ENCODE assay signal across 9 mouse cellular contexts in genomic region chr2:158534090-158534489, GRCm38 (mm10). TPM values are rescaled to one million over a fixed set of nuclear protein-coding genes. Genes with fewer than 3 reads are reported as not detected.
DNase-seq lines count a peak whose midpoint lies in the region; ATAC-seq and TF ChIP-seq lines count a peak whose summit lies in the region.
"Had no signal": no experiment of that assay in that cellular context is flagged by ENCODE, and none has a peak within 500 bp of the region (broad histone marks: within the 10 kb centered on the region; RNA-seq: fewer than 3 reads in every experiment).

No protein-coding gene starts in this region.

- peak; percentile 52 for ATAC-seq in hindbrain, embryonic 12.5 days (ENCODE audit: low FRiP score)
- ATAC-seq in limb, embryonic 11.5 days (ENCODE audit: insufficient number of reproducible peaks, low FRiP score, low TSS enrichment, low read depth) = no peak
- ATAC-seq in midbrain, postnatal 0 days (ENCODE audit: low FRiP score) = peak; percentile 68; the same call in 1 of the 2 replicates

- H3K27ac ChIP-seq in thymus, adult 2 months (ENCODE audit: control insufficient read depth, insufficient read depth, low read length) = no peak overlapping the region
- no peak overlapping the region for H3K27ac ChIP-seq in embryonic facial prominence, embryonic 10.5 days (replicated peaks)
- H3K27ac ChIP-seq in hindbrain, embryonic 12.5 days = no peak overlapping the region
- H3K27ac ChIP-seq in limb, embryonic 11.5 days (replicated peaks; ENCODE audit: low read depth, low read length) = no peak overlapping the region
- H3K27ac ChIP-seq in midbrain, postnatal 0 days (ENCODE audit: low read depth, low read length) = no peak overlapping the region

- TF ChIP-seq CTCF in thymus, adult 2 months (IDR thresholded peaks at IDR 0.05; ENCODE audit: borderline replicate concordance, control insufficient read depth, extremely low read depth, insufficient read depth, low read length, poor library complexity) = peak; percentile 60; the same call in 1 of the 2 replicates
- peak; percentile 94 for TF ChIP-seq CTCF in midbrain, postnatal 0 days (IDR thresholded peaks at IDR 0.05)

- DNase-seq in thymus, adult 2 months = peak; percentile 50
- DNase-seq in thymus, adult 18-20 months = no peak
- DNase-seq in adrenal gland, postnatal 10 days = peak; percentile 77
- DNase-seq in embryonic facial prominence, embryonic 10.5 days (ENCODE audit: low spot score) = peak; percentile 64
- DNase-seq in limb, embryonic 11.5 days (ENCODE audit: low spot score) = peak; percentile 71
- DNase-seq in midbrain, postnatal 0 days (ENCODE audit: low spot score) = peak; percentile 76
- DNase-seq in thymus, postnatal 14 days = peak; percentile 50

- 6% methylated on average over 4 of the region's 4 CpGs for WGBS in thymus, adult 2 months
- 14% methylated on average over 4 of the region's 4 CpGs for WGBS in embryonic facial prominence, embryonic 10.5 days
- WGBS in hindbrain, embryonic 12.5 days = 7% methylated on average over 4 of the region's 4 CpGs
- WGBS in limb, embryonic 11.5 days = 10% methylated on average over 4 of the region's 4 CpGs
- WGBS in midbrain, postnatal 0 days = 2% methylated on average over 4 of the region's 4 CpGs

- no peaks in the 10 kb centered on the region; the same call in 1 of the 2 replicates for H3K9me3 ChIP-seq in embryonic facial prominence, embryonic 10.5 days
- no peaks in the 10 kb centered on the region for H3K9me3 ChIP-seq in hindbrain, embryonic 12.5 days (replicated peaks)
- H3K9me3 ChIP-seq in limb, embryonic 11.5 days (ENCODE audit: control insufficient read depth, low read length) = no peaks in the 10 kb centered on the region
- H3K9me3 ChIP-seq in midbrain, postnatal 0 days (ENCODE audit: low read length) = no peaks in the 10 kb centered on the region

- no peaks in the 10 kb centered on the region for H3K36me3 ChIP-seq in thymus, adult 2 months (ENCODE audit: control insufficient read depth, insufficient read depth, low read length)
- no peaks in the 10 kb centered on the region for H3K36me3 ChIP-seq in embryonic facial prominence, embryonic 10.5 days (replicated peaks)
- H3K36me3 ChIP-seq in hindbrain, embryonic 12.5 days = no peaks in the 10 kb centered on the region
- H3K36me3 ChIP-seq in limb, embryonic 11.5 days (ENCODE audit: control insufficient read depth, insufficient read depth, low read length) = no peaks in the 10 kb centered on the region
- no peaks in the 10 kb centered on the region for H3K36me3 ChIP-seq in midbrain, postnatal 0 days (ENCODE audit: insufficient read depth, low read length)

- H3K4me1 ChIP-seq in thymus, adult 2 months (replicated peaks; ENCODE audit: control insufficient read depth, insufficient read depth, low read length) = no peaks in the 10 kb centered on the region
- no peaks in the 10 kb centered on the region for H3K4me1 ChIP-seq in embryonic facial prominence, embryonic 10.5 days
- H3K4me1 ChIP-seq in hindbrain, embryonic 12.5 days = no peaks in the 10 kb centered on the region
- H3K4me1 ChIP-seq in limb, embryonic 11.5 days (ENCODE audit: control insufficient read depth, insufficient read depth, low read length) = no peaks in the 10 kb centered on the region
- H3K4me1 ChIP-seq in midbrain, postnatal 0 days (ENCODE audit: insufficient read depth, low read length) = no peaks in the 10 kb centered on the region

- H3K4me2 ChIP-seq in hindbrain, embryonic 12.5 days (replicated peaks) = no peak overlapping the region
- no peak overlapping the region for H3K4me2 ChIP-seq in limb, embryonic 11.5 days (ENCODE audit: low read depth, severe bottlenecking)
- no peak overlapping the region for H3K4me2 ChIP-seq in midbrain, postnatal 0 days (ENCODE audit: low read depth, low read length, poor library complexity, severe bottlenecking)

- H3K9ac ChIP-seq in hindbrain, embryonic 12.5 days = no peak overlapping the region
- no peak overlapping the region for H3K9ac ChIP-seq in limb, embryonic 11.5 days (ENCODE audit: low read length)
- H3K9ac ChIP-seq in midbrain, postnatal 0 days (replicated peaks; ENCODE audit: low read length, poor library complexity, severe bottlenecking) = no peak overlapping the region

- no peak overlapping the region for H3K4me3 ChIP-seq in thymus, adult 2 months (ENCODE audit: control insufficient read depth, insufficient read depth, low read length)
- H3K4me3 ChIP-seq in embryonic facial prominence, embryonic 10.5 days = no peak overlapping the region
- no peak overlapping the region for H3K4me3 ChIP-seq in hindbrain, embryonic 12.5 days
- H3K4me3 ChIP-seq in limb, embryonic 11.5 days (ENCODE audit: low read depth, low read length) = no peak overlapping the region
- H3K4me3 ChIP-seq in midbrain, postnatal 0 days (ENCODE audit: low read depth, low read length) = no peak overlapping the region

- no peak for TF ChIP-seq POLR2A in thymus, adult 2 months (IDR thresholded peaks at IDR 0.05; ENCODE audit: control insufficient read depth, extremely low read depth, insufficient read depth, low read length, poor library complexity)

- no peaks in the 10 kb centered on the region for H3K27me3 ChIP-seq in thymus, adult 2 months (ENCODE audit: control insufficient read depth, insufficient read depth, low read length)
- peaks cover 3% of the 10 kb centered on the region; the same call in 1 of the 2 replicates for H3K27me3 ChIP-seq in embryonic facial prominence, embryonic 10.5 days (replicated peaks; ENCODE audit: low read depth, poor library complexity, severe bottlenecking)
- H3K27me3 ChIP-seq in hindbrain, embryonic 12.5 days = no peaks in the 10 kb centered on the region
- no peaks in the 10 kb centered on the region for H3K27me3 ChIP-seq in limb, embryonic 11.5 days (ENCODE audit: control insufficient read depth, insufficient read depth, low read length)
- H3K27me3 ChIP-seq in midbrain, postnatal 0 days (ENCODE audit: insufficient read depth, low read length) = no peaks in the 10 kb centered on the region

RNA-seq across cellular contexts. Expression of gene Arhgap40, which starts 21.5 kb away (rescaled TPM):
- 0.06 and 0.24 TPM in 2 replicates for polyA plus RNA-seq in thymus, adult 2 months (2012; rRNA removed)
- total RNA-seq in adrenal gland, postnatal 10 days (2021) = not detected
- polyA plus RNA-seq in embryonic facial prominence, embryonic 10.5 days (2016; fragmentation: Nextera tagmentation; extraction: Ambion mirVana) = 0.21 and 0.25 TPM in 2 replicates
- polyA plus RNA-seq in hindbrain, embryonic 12.5 days (2016; fragmentation: Nextera tagmentation; extraction: Ambion mirVana) = 0.40 TPM in 1 of 2 replicates, not detected in the other
- polyA plus RNA-seq in limb, embryonic 11.5 days (2014; fragmentation: Nextera tagmentation; extraction: Ambion mirVana) = not detected in 2 replicates
- total RNA-seq in midbrain, postnatal 0 days (2014; rRNA removed) = 0.55 and 0.90 TPM in 2 replicates
- 0.65 and 1.4 TPM in 2 replicates for polyA plus RNA-seq in midbrain, postnatal 0 days (2015; fragmentation: Nextera tagmentation; extraction: Ambion mirVana)

RNA-seq across cellular contexts. Expression of gene Adig, which starts 31.7 kb away (rescaled TPM):
- 20.8 and 23.1 TPM in 2 replicates for polyA plus RNA-seq in thymus, adult 2 months (2012; rRNA removed)
- total RNA-seq in adrenal gland, postnatal 10 days (2021) = 100 to 1,000 TPM; 157 to 196 TPM
- not detected in 2 replicates for polyA plus RNA-seq in embryonic facial prominence, embryonic 10.5 days (2016; fragmentation: Nextera tagmentation; extraction: Ambion mirVana)
- not detected in 2 replicates for polyA plus RNA-seq in hindbrain, embryonic 12.5 days (2016; fragmentation: Nextera tagmentation; extraction: Ambion mirVana)
- polyA plus RNA-seq in limb, embryonic 11.5 days (2014; fragmentation: Nextera tagmentation; extraction: Ambion mirVana) = 0.35 TPM in 1 of 2 replicates, not detected in the other
- total RNA-seq in midbrain, postnatal 0 days (2014; rRNA removed) = not detected in 2 replicates
- polyA plus RNA-seq in midbrain, postnatal 0 days (2015; fragmentation: Nextera tagmentation; extraction: Ambion mirVana) = not detected in 2 replicates
- polyA plus RNA-seq: heart, embryonic 14.5 days had no signal

Comparison
In these comparisons a context has a peak if more than half of its experiments do, and no peak if none do; other contexts are left out.
1. DNase-seq: peak in thymus, adult 2 months (single experiment), adrenal gland, postnatal 10 days (single experiment), embryonic facial prominence, embryonic 10.5 days (single experiment), limb, embryonic 11.5 days (single experiment), midbrain, postnatal 0 days (single experiment) and thymus, postnatal 14 days (single experiment); none in thymus, adult 18-20 months (0 of 2).
2. RNA of gene Adig, which starts 31.7 kb away (polyA plus RNA-seq): 20.8 to 23.1 TPM in thymus, adult 2 months; 0.35 TPM in limb, embryonic 11.5 days, not detected in embryonic facial prominence, embryonic 10.5 days, not detected in hindbrain, embryonic 12.5 days and not detected in midbrain, postnatal 0 days; every median in the first group is over 10 times any median in the second.